Mouse (Mus musculus): Measurements from ENCODE around the gene Arih2. TPM values are rescaled to one million over a fixed set of nuclear protein-coding genes. Genes with fewer than 3 reads are reported as not detected.

Gene Arih2
- polyA plus RNA-seq, 1 experiment from 2014 or later, result 37.7 TPM

DNA sequence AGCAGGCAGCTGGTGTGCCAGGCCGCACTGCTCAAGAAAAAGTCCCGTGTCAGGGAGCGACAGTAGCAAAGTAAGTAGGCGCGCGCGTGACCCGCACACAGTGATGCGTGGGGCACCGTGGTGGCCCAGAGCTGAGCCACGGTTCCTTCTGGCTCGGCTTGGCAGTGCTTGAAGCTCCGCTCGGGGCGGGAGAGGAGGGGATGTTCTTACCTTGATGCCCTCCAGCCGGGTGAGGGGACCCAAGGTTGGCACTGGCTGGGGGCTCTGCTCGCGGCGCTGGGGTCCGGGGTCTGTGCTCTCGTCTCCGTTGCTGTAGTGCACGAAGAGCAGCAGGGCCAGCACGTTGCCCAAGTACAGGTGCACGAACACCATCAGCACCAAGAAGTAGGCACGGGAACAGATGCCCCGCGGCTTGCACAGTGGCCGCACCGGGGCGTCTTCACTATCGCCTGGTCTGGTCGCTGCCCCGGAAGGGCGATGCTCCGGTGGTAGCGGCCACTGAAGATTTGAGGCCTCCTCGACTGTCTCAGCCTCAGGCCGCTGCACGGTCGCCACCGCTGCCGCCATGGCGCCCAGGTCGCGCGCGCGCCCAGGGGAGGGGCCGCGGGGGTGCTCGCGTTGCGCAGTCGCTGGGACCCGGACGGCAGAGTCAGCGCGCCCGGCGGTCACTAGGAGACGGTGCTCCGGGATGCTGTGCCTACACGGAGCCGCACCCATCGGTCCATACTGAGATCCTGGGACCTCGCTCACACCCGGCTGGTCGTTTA is 52.0 kb downstream of the Arih2 start, which contains the start of gene P4htm:
TSS of gene P4htm (minus strand) at position 670 of the 767 bp plus-strand sequence.
- peak; percentile 75 for ATAC-seq (ENCODE audit: low FRiP score)

DNA sequence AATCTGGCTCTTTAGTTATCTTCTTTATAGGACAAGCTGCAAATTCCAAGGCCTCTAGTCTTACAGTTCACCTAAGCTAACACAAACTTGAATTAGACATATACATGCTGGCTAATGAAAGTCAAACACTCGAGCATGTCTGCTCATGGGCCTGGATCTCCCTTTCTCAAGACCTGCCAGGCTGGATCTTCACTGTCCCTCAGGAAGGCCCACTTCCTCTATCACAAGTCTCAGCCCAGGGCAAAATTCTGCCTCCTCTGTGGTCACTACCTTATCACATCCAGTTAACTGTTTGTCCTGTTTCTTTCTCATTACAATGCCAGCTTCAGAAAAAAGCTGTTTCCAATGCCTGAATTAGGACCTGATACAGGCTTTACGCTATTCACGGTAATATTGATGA is 54.8 kb downstream of the Arih2 start:
- Histone ChIP-seq H3K27me3 (ENCODE audit: control insufficient read depth, insufficient read depth, low read length) (no peaks in the 10 kb centered on the region), H3K4me1 (replicated peaks; ENCODE audit: control insufficient read depth, insufficient read depth, low read length) (peaks cover 15% of the 10 kb centered on the region; the same call in 1 of the 2 replicates), H3K4me3 (replicated peaks; ENCODE audit: low read length) (no peak overlapping the region), H3K9ac (no peak overlapping the region), H3K9me3 (ENCODE audit: control insufficient read depth, low read length) (no peaks in the 10 kb centered on the region), H3K27ac (no peak overlapping the region), H3K36me3 (replicated peaks; ENCODE audit: control insufficient read depth, insufficient read depth) (0 out of 2 replicates have a peak, but pooled peaks cover 5% of the 10 kb centered on the region), H3K4me2 (replicated peaks) (no peak overlapping the region)
- 87% methylated on average over 3 of the region's 3 CpGs for WGBS
- ATAC-seq (ENCODE audit: low FRiP score) (no peak), DNase-seq (ENCODE audit: low spot score) (no peak)

More for the DNA sequence above, 52.0 kb downstream of the Arih2 start, which contains the start of gene P4htm:
- H3K4me3 ChIP-seq (replicated peaks; ENCODE audit: low read length), result peak within 1 kb of the TSS; percentile 81
- H3K9me3 ChIP-seq (ENCODE audit: control insufficient read depth, low read length), result no peaks in the 10 kb centered on the region
- peak within 1 kb of the TSS; percentile 94 for H3K4me2 ChIP-seq (replicated peaks)
- peak within 1 kb of the TSS; percentile 79 for H3K9ac ChIP-seq
- no peaks in the 10 kb centered on the region for H3K27me3 ChIP-seq (ENCODE audit: control insufficient read depth, insufficient read depth, low read length)
- peak within 1 kb of the TSS; percentile 83 for H3K27ac ChIP-seq
- 1% methylated on average over 67 of the region's 69 CpGs for WGBS
- peak; percentile 71 for DNase-seq (ENCODE audit: low spot score)
- peaks cover 14% of the 10 kb centered on the region; the same call in 1 of the 2 replicates for H3K4me1 ChIP-seq (replicated peaks; ENCODE audit: control insufficient read depth, insufficient read depth, low read length)
- H3K36me3 ChIP-seq (replicated peaks; ENCODE audit: control insufficient read depth, insufficient read depth), result 0 out of 2 replicates have a peak, but pooled peaks cover 4% of the 10 kb centered on the region

DNA sequence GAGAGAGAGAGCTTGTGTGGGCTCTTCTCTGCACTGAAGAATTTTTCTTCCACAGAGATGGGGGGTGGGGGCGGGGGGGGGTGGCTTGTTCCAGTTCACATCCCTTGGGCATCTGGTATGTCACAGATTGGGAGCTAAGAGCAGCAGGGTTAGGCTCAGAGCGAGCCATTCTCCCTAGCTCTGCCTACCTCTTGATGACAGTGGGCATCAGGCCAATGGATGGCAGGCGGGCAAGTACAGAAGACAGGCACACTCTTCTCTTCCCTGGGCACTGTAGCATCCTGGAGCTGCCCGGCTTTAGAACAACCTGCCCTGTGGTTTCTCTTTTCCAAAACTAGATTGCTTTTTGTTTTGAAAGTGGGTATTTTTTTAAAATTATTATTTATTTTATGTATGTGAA is 57.7 kb downstream of the Arih2 start:
- Histone ChIP-seq H3K36me3 (replicated peaks; ENCODE audit: control insufficient read depth, insufficient read depth) (peaks cover 5% of the 10 kb centered on the region; the same call in 1 of the 2 replicates), H3K27ac (no peak overlapping the region), H3K27me3 (ENCODE audit: control insufficient read depth, insufficient read depth, low read length) (no peaks in the 10 kb centered on the region), H3K9ac (no peak overlapping the region), H3K9me3 (ENCODE audit: control insufficient read depth, low read length) (no peaks in the 10 kb centered on the region), H3K4me1 (replicated peaks; ENCODE audit: control insufficient read depth, insufficient read depth, low read length) (peaks cover 32% of the 10 kb centered on the region), H3K4me3 (replicated peaks; ENCODE audit: low read length) (no peak overlapping the region), H3K4me2 (replicated peaks) (no peak overlapping the region)
- WGBS, result 74% methylated on average over 4 of the region's 4 CpGs
- no peak for DNase-seq (ENCODE audit: low spot score)
- ATAC-seq (ENCODE audit: low FRiP score), result no peak

DNA sequence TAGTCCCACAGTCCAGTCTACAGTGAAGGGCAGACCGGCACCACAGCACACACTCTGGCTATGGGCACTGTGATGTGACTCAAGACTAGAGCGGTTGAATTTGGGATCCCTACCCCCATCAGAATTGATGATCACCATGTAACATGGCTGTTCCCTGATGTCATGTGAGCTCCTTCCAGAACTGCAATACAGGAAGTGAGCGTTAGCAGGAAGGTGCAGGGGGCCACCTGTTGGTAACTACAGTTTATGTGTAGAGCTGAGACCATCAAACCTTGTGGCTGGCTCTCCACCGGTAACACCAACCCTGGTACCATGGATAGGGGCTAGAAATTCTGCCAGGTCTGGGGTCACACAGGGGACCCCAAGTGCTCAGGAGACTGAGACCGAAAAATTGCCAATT is 60.0 kb downstream of the Arih2 start:
- Histone ChIP-seq H3K4me3 (replicated peaks; ENCODE audit: low read length) (no peak overlapping the region), H3K4me2 (replicated peaks) (no peak overlapping the region), H3K4me1 (replicated peaks; ENCODE audit: control insufficient read depth, insufficient read depth, low read length) (peaks cover 34% of the 10 kb centered on the region), H3K9me3 (ENCODE audit: control insufficient read depth, low read length) (no peaks in the 10 kb centered on the region), H3K27me3 (ENCODE audit: control insufficient read depth, insufficient read depth, low read length) (no peaks in the 10 kb centered on the region), H3K9ac (no peak overlapping the region), H3K27ac (peak overlapping the region; percentile 98), H3K36me3 (replicated peaks; ENCODE audit: control insufficient read depth, insufficient read depth) (peaks cover 5% of the 10 kb centered on the region; the same call in 1 of the 2 replicates)
- DNase-seq (ENCODE audit: low spot score) (no peak), ATAC-seq (ENCODE audit: low FRiP score) (no peak)
- 72% methylated on average over 5 of the region's 5 CpGs for WGBS

GRCm38 (mm10) chr9:108587571-108588180 is 61.5 kb downstream of the Arih2 start:
- under 1% methylated on average over 14 of the region's 14 CpGs for WGBS
- peak overlapping the region; percentile 37 for H3K9ac ChIP-seq
- H3K36me3 ChIP-seq (replicated peaks; ENCODE audit: control insufficient read depth, insufficient read depth), result peaks cover 8% of the 10 kb centered on the region; the same call in 1 of the 2 replicates
- DNase-seq (ENCODE audit: low spot score), result peak; percentile 90
- H3K27me3 ChIP-seq (ENCODE audit: control insufficient read depth, insufficient read depth, low read length), result no peaks in the 10 kb centered on the region
- H3K27ac ChIP-seq, result peak overlapping the region; percentile 98
- ATAC-seq (ENCODE audit: low FRiP score), result peak; percentile 97
- peak overlapping the region; percentile 50 for H3K4me2 ChIP-seq (replicated peaks)
- no peaks in the 10 kb centered on the region for H3K9me3 ChIP-seq (ENCODE audit: control insufficient read depth, low read length)
- H3K4me3 ChIP-seq (replicated peaks; ENCODE audit: low read length), result peak overlapping the region; percentile 5; the same call in 1 of the 2 replicates
- peaks cover 34% of the 10 kb centered on the region for H3K4me1 ChIP-seq (replicated peaks; ENCODE audit: control insufficient read depth, insufficient read depth, low read length)

DNA sequence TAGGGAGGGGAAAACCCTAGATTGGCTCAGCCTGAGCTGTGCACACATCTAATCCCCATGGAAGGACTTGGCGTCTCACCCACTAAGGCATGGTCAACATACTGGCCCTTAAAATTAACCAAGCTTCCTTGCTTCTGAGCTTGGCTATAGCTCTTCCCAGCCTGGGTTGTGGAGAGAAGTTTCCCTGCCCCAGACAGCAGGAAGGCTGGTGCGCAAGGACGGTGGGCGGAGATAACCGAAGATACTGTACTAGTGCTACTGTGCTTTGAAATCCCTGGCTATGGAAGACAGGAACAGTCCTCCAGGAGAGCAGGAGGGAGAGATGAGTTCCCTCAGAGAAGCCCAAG is 69.9 kb downstream of the Arih2 start:
- H3K9me3 ChIP-seq (ENCODE audit: control insufficient read depth, low read length), result no peaks in the 10 kb centered on the region
- peaks cover 42% of the 10 kb centered on the region for H3K4me1 ChIP-seq (replicated peaks; ENCODE audit: control insufficient read depth, insufficient read depth, low read length)
- no peaks in the 10 kb centered on the region for H3K27me3 ChIP-seq (ENCODE audit: control insufficient read depth, insufficient read depth, low read length)
- peak overlapping the region; percentile 84 for H3K4me2 ChIP-seq (replicated peaks)
- H3K27ac ChIP-seq, result peak overlapping the region; percentile 95
- WGBS, result 62% methylated on average over 5 of the region's 5 CpGs
- no peak for DNase-seq (ENCODE audit: low spot score)
- peak overlapping the region; percentile 59 for H3K9ac ChIP-seq
- ATAC-seq (ENCODE audit: low FRiP score), result no peak
- H3K4me3 ChIP-seq (replicated peaks; ENCODE audit: low read length), result peak overlapping the region; percentile 63
- peaks cover 42% of the 10 kb centered on the region for H3K36me3 ChIP-seq (replicated peaks; ENCODE audit: control insufficient read depth, insufficient read depth)

DNA sequence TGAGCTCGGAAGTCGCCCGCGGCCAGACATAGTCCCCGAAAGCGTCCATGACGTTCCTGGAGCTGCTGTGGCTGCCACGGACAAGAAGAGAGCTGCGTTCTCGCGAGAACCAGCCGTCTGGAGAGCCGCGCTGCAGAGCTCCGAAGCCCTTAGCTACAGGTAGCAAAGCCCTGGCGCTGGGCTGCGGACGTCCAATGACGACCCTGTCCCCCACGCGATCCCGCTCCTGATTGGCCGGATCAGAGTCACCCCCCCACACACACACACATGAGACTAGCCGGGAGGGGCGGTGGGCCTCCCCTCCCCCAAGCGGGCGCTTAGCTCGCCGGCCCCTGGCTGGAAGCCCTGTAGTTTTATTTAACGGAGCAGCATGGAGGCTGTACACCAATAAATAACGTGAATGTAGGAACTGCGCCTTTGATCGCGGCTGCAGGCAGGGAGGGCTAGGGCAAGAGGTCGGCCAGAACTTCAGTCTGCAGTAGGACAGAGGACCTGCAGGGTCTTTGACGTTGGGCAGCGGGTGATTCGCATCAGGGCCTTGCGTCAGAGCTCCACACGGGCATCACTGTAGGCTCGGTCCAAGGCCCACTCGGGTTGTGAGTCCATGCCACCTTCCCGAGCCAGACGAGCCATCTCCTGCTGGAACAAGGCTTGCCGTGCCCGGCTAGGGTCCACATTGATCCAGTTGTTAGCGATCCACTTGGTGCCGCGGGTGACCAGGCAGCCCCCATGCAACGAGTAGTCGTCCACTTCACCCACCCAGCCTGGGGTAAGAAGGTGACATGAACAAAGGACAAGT is 70.4 kb downstream of the Arih2 start, which contains the start of gene Wdr6:
TSS of gene Wdr6 (minus strand) at position 195 of the 799 bp plus-strand sequence.
- no peaks in the 10 kb centered on the region for H3K9me3 ChIP-seq (ENCODE audit: control insufficient read depth, low read length)
- H3K4me3 ChIP-seq (replicated peaks; ENCODE audit: low read length), result peak within 1 kb of the TSS; percentile 63
- peak within 1 kb of the TSS; percentile 84 for H3K9ac ChIP-seq
- peak; percentile 94 for DNase-seq (ENCODE audit: low spot score)
- peak; percentile 97 for ATAC-seq (ENCODE audit: low FRiP score)
- peak within 1 kb of the TSS; percentile 95 for H3K27ac ChIP-seq
- peak within 1 kb of the TSS; percentile 84 for H3K4me2 ChIP-seq (replicated peaks)
- 3% methylated on average over 51 of the region's 51 CpGs for whole genome bisulfite sequencing
- H3K36me3 ChIP-seq (replicated peaks; ENCODE audit: control insufficient read depth, insufficient read depth), result peaks cover 47% of the 10 kb centered on the region
- peaks cover 48% of the 10 kb centered on the region for H3K4me1 ChIP-seq (replicated peaks; ENCODE audit: control insufficient read depth, insufficient read depth, low read length)
- no peaks in the 10 kb centered on the region for H3K27me3 ChIP-seq (ENCODE audit: control insufficient read depth, insufficient read depth, low read length)

DNA sequence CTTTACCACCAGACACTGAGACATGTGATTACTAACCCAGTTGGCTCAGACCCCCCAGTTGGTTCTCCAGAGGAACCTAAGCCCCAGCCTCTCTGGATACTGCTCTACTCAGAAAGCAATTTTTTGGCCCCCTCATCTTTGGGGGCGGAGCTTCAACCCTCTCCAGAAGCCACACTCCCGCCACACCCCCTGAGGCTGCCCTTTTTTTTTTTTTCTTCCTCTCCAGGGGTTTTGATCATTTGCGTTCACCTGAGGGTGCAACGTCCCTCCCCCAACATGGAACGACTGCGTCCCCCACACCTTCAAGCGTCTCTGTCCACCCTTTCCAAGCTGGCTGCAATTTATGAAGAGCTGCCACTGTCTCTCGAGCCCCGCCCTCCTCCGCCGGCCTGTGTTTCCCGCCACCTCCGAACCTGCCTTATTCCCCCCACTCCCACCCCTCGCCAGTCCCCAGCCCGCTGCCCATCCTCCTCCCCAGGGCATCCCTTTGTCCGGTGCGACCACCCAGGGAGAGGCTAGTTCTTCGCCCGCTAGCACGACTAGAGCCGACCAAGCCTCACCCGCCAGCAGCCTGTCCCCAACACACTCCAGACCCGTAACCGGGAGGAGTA is 71.1 kb downstream of the Arih2 start:
- H3K9ac ChIP-seq, result peak overlapping the region; percentile 84
- H3K4me1 ChIP-seq (replicated peaks; ENCODE audit: control insufficient read depth, insufficient read depth, low read length), result peaks cover 51% of the 10 kb centered on the region
- ATAC-seq (ENCODE audit: low FRiP score) (peak; percentile 49; the same call in 1 of the 2 replicates), DNase-seq (ENCODE audit: low spot score) (no peak)
- peak overlapping the region; percentile 63 for H3K4me3 ChIP-seq (replicated peaks; ENCODE audit: low read length)
- peaks cover 54% of the 10 kb centered on the region for H3K36me3 ChIP-seq (replicated peaks; ENCODE audit: control insufficient read depth, insufficient read depth)
- H3K9me3 ChIP-seq (ENCODE audit: control insufficient read depth, low read length), result no peaks in the 10 kb centered on the region
- peak overlapping the region; percentile 84 for H3K4me2 ChIP-seq (replicated peaks)
- H3K27ac ChIP-seq, result peak overlapping the region; percentile 95
- WGBS, result under 1% methylated on average over 24 of the region's 24 CpGs
- no peaks in the 10 kb centered on the region for H3K27me3 ChIP-seq (ENCODE audit: control insufficient read depth, insufficient read depth, low read length)

Data from hindbrain, embryonic 14.5 days (tissue).